Mouse (Mus musculus) heart, embryonic 10.5 days (tissue): Measurements from ENCODE around the gene Kcna2. TPM values are rescaled to one million over a fixed set of nuclear protein-coding genes. Genes with fewer than 3 reads are reported as not detected.

ENCODE experiments used
- DNase-seq: peaks from one replicate; pipeline ENCODE4 v3.0.0-alpha.2; 2017; ENCODE audit warnings: low spot score
- H3K27ac ChIP-seq: fragments of 300-500 bp; sonication (generic); 2 replicates; pipeline ENCODE4 v1.5.1; 2016; ENCODE audit warnings: mild to moderate bottlenecking
- H3K27me3 ChIP-seq: fragments of 300-500 bp; sonication (generic); 2 replicates; pipeline ENCODE4 v1.6.1; 2016; ENCODE audit warnings: mild to moderate bottlenecking; ENCODE audit not compliant: poor library complexity, insufficient read depth, severe bottlenecking
- H3K36me3 ChIP-seq: fragments of 300-500 bp; sonication (generic); 2 replicates; pipeline ENCODE4 v1.6.1; 2016; ENCODE audit warnings: mild to moderate bottlenecking, moderate library complexity
- H3K4me1 ChIP-seq: fragments of 300-500 bp; sonication (generic); 2 replicates; pipeline ENCODE4 v1.6.1; 2016; ENCODE audit warnings: mild to moderate bottlenecking
- H3K4me3 ChIP-seq: fragments of 300-500 bp; sonication (generic); 2 replicates; pipeline ENCODE4 v1.5.1; 2016; ENCODE audit warnings: mild to moderate bottlenecking, moderate library complexity
- H3K9me3 ChIP-seq: fragments of 300-500 bp; sonication (generic); 2 replicates; pipeline ENCODE4 v1.6.1; 2016; ENCODE audit warnings: mild to moderate bottlenecking, moderate library complexity
- whole genome bisulfite sequencing: fragments of 180-500 bp; shearing (Covaris S2); methylation state at CpG from one replicate; pipeline ENCODE4 v1.1.7; 2016; 5-methylcytosine and 5-hydroxymethylcytosine counted together
- polyA plus RNA-seq: library from polyadenylated mRNA; unstranded; fragments of >200 nt; fragmentation: Nextera tagmentation; extraction: Ambion mirVana; gene quantifications from 2 replicates; pipeline ENCODE4 v1.2.1, GENCODE M21; 2016

The Kcna2 gene
- polyA plus RNA-seq, 1 experiment from 2014 or later: not detected

DNA sequence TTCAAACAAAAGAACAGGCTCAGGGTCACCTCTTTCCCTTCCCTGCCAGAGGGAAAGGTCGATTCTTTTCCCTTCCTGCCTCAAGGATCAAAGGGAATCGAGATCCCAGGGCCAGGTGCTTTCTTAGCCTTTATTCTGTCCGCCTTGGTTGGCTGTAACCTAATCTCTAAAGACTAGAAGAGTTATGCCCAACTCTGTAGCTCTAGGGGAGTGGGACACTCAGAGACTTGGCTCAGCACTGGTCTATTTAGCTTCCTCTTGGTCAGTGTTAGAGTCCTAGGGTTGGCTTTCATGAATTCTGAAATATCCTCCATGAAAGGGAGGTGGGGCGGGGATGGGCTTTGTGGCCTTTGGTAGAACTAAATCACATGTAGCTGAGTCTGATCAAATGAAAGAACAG is 11.6 kb downstream of the Kcna2 start:
- DNase-seq: no peak
- WGBS: 49% methylated on average over 4 of the region's 4 CpGs
- no peaks in the 10 kb centered on the region for H3K27me3 ChIP-seq
- H3K4me3 ChIP-seq: no peak overlapping the region
- no peaks in the 10 kb centered on the region for H3K9me3 ChIP-seq
- no peaks in the 10 kb centered on the region for H3K4me1 ChIP-seq
- no peak overlapping the region for H3K27ac ChIP-seq
- H3K36me3 ChIP-seq: no peaks in the 10 kb centered on the region

DNA sequence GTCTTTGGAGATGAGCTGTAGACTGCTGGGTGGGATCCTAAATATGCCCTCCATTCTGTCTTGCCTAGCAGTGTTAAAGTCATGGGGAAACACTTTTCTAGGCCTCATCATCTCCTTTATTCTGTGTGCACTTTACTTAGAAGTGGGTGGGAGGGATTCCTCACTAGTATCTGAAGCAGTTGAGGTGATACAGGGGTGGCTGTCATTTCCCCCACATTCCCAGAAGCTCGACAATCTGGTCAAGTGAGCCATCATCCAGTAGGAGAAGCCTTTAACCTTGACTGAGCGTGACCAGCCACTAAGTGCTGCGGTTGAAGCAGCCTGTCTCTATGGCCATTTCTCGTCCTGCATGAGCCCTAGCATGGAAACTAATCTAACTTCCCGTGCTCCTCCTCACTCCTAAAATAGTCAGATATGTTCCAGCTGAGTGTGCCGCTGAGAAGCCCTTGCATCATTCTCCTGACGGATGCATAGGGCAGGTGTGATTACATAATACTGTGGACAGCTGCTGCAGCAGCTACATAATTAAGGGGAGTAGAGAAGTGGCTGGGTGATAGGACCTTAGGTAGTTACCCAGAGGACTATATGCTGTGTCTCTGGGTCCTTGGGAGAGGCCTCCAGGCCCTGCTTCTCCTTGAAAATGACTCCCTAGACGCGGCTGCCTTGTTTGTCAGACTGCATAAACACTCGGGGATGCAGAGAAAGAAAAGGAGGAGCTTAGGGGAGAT is 12.2 kb downstream of the Kcna2 start:
- Histone ChIP-seq H3K27me3 (no peaks in the 10 kb centered on the region), H3K27ac (no peak overlapping the region), H3K9me3 (no peaks in the 10 kb centered on the region), H3K36me3 (no peaks in the 10 kb centered on the region), H3K4me3 (no peak overlapping the region), H3K4me1 (no peaks in the 10 kb centered on the region)
- DNase-seq: no peak
- WGBS: 68% methylated on average over 10 of the region's 10 CpGs

DNA sequence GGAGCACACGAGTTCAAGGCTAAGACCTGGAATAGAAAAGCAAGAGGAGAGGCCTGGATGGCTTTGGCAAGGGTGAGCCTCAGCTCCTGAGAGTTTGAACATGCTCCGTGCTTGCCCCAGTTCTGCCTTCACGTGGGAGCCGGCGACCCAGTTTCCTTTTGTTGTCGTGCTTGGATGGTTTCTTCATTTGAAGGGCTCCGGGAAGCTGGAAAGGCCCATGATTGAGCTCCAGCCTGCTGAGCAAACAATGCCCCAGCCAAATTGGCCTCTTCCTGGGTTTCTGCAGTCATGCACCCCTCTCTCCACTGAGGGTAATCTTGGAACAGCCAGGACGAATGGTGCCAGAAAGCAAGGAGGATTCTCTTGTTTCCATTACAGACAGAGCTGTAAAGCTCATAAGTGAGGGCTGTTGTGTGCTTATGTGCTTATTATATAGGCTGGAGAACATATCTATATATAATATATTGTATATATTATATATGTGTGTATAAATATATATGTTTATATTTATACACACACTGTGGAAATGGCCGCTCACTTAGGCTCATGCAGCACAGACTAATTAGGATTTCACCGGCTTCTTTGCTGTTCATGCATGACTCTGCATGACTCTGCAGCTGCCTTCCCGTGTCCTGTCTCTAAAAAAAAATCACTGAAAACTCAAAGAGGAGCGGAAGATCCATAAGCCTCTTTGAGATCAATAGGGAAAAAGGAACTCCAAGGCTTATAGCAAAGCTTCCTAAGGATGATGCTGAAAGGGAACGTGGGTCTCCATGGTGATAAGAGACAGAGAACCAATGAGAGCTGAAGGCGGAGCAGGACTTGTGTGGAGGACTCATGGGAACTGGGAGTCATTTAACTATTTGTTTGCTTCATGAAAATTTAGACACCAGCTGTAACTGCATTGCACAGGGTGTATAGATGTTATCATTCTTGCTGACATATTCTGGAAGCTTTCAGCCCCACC is 13.1 kb downstream of the Kcna2 start:
- Histone ChIP-seq H3K27me3 (no peaks in the 10 kb centered on the region), H3K36me3 (no peaks in the 10 kb centered on the region), H3K27ac (no peak overlapping the region), H3K4me1 (no peaks in the 10 kb centered on the region), H3K9me3 (no peaks in the 10 kb centered on the region), H3K4me3 (no peak overlapping the region)
- DNase-seq: no peak
- WGBS: 67% methylated on average over 14 of the region's 14 CpGs

DNA sequence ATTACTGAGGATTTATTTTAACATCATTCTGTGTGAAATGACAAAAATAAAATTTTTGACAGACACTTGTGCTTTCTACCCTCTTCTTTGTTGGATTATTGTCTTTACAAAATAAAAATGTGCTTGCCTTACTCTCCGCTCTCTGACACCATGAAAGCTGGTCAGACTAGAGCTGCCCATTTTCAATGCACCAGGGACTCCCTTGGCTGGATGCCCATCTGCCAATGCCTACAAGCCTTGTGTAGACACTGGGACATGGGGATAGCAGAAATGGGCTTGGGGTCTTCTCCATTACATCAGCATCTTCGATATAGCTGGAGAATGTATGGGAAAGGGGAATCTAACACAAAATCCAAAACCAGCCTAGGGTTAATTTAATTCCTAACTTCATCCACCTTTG is 14.0 kb downstream of the Kcna2 start:
- Histone ChIP-seq H3K27ac (no peak overlapping the region), H3K4me3 (no peak overlapping the region), H3K4me1 (no peaks in the 10 kb centered on the region), H3K27me3 (no peaks in the 10 kb centered on the region), H3K36me3 (no peaks in the 10 kb centered on the region), H3K9me3 (no peaks in the 10 kb centered on the region)
- WGBS: 73% methylated on average over 2 of the region's 2 CpGs
- DNase-seq: no peak

DNA sequence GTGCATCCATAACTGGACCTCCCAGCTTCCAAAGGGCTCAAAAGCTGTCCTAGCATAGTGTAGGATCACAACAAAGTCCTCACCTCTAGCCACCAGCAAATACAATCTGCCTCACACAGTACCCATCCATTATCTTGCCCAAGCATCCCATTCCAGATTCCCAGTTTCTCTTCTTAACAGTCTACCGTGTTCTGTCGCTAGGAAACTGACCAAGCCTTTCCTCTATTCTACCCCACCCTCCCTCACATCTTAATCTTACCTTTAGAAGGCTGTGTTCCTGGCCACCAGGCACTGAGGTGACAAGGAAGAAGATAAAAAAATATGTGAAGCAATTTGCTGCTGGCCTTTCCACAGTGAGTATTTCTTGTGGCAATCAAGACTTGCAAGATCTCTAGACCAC is 14.8 kb downstream of the Kcna2 start:
- Histone ChIP-seq H3K9me3 (no peaks in the 10 kb centered on the region), H3K36me3 (no peaks in the 10 kb centered on the region), H3K4me1 (no peaks in the 10 kb centered on the region), H3K27ac (no peak overlapping the region), H3K4me3 (no peak overlapping the region), H3K27me3 (no peaks in the 10 kb centered on the region)
- WGBS: 67% methylated on average over 2 of the region's 2 CpGs
- no peak for DNase-seq

DNA sequence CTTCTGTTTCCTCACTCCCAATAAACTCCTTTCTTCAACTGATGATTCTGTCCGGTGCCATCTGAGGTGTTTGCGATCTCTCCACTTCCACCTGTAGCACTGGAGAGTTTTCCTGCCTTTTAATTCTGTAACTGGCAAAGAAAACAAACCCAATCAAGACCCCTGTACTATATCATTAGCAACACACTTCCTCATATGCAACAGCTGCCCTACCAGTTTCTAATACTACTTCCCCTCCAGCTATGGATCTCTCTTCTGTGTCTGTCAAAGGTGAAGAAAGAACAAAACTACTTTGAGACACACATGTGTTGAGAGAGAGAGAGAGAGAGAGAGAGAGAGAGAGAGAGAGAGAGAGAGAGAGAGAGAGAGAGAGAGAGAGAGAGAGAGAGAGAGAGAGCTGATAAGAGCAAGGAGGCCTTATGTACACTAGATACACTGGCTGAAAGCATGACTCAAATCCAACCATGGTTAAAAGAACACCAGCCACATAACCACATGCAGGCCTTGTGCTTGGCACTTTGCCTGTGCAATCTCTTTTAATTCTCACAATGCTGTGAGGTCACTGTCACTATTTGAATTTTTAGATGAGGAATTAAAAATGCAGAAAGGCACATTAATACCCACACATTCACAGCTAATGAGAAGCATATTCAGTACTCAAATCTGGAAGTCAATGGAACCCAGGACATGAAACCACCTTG is 19.1 kb downstream of the Kcna2 start:
- H3K4me1 ChIP-seq: no peaks in the 10 kb centered on the region
- 86% methylated on average over 2 of the region's 2 CpGs for WGBS
- no peak overlapping the region for H3K4me3 ChIP-seq
- H3K27me3 ChIP-seq: no peaks in the 10 kb centered on the region
- H3K27ac ChIP-seq: no peak overlapping the region
- no peak for DNase-seq
- no peaks in the 10 kb centered on the region for H3K36me3 ChIP-seq
- H3K9me3 ChIP-seq: no peaks in the 10 kb centered on the region

DNA sequence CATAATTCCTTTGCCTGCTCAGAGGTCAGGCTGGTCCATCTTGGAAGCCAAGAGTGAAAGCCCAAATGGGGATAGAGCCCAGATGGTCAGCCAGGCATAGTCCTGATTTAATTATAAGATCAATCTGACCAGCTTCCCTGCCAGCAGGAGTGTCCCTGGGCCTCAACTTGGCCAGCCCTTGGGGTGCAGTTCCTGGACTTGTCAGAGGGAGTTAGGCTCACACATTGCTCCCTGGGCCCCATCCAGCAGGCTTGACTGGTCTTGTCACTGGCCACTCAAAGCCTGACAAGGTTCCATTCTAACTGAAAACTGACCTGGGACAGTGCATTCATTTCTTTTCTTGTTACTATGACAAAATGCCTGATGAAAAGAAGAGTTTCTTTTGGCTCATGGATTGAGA is 21.4 kb downstream of the Kcna2 start:
- no peaks in the 10 kb centered on the region for H3K9me3 ChIP-seq
- H3K27me3 ChIP-seq: no peaks in the 10 kb centered on the region
- H3K4me3 ChIP-seq: no peak overlapping the region
- DNase-seq: no peak
- H3K27ac ChIP-seq: no peak overlapping the region
- no peaks in the 10 kb centered on the region for H3K4me1 ChIP-seq
- no peaks in the 10 kb centered on the region for H3K36me3 ChIP-seq

DNA sequence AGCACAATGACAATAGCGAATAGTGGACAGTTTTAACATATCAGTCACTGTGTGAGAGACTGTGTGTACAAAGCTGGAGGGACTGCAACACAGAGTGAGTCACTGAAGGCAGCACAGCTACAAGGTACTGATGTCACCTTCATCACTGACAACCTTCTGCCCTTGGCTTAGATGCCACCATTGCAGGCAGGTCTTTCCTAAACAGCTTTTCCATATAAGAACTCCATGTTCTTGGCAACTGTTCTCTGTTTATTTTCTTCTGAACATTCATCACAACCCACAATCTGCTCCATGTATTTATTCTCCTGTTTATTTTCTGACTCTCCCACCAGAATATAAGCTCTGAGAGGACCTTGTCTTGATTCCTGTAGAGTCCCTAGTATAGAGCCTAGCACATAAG is 26.7 kb downstream of the Kcna2 start:
- WGBS: 78% methylated on average over 1 of the region's 1 CpGs
- Histone ChIP-seq H3K9me3 (no peaks in the 10 kb centered on the region), H3K4me1 (peaks cover 4% of the 10 kb centered on the region; the same call in 1 of the 2 replicates), H3K4me3 (no peak overlapping the region), H3K36me3 (no peaks in the 10 kb centered on the region), H3K27ac (no peak overlapping the region), H3K27me3 (no peaks in the 10 kb centered on the region)
- DNase-seq: no peak

DNA sequence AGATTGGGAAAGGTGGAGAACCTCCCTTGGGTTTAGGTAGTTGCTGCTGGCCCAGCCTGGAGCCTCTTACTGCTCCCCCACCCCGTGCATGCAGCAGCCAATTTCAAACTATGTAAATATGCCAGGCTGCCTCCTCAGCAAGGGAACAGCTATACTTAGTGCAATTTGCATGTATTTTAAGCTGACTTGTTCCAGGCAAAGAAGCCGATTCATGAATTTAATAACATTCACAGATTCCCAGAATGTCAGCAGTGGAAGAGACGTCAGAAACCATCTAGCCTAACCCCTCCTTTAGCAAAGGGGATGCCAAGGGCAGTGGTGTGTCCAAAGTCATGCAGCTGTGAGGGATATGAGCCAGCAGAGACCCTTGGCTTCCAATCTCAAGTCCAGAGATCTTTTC is 27.5 kb downstream of the Kcna2 start:
- WGBS: 68% methylated on average over 3 of the region's 3 CpGs
- no peaks in the 10 kb centered on the region for H3K36me3 ChIP-seq
- H3K27ac ChIP-seq: no peak overlapping the region
- H3K27me3 ChIP-seq: no peaks in the 10 kb centered on the region
- H3K4me3 ChIP-seq: no peak overlapping the region
- H3K4me1 ChIP-seq: peaks cover 4% of the 10 kb centered on the region; the same call in 1 of the 2 replicates
- no peaks in the 10 kb centered on the region for H3K9me3 ChIP-seq
- no peak for DNase-seq

DNA sequence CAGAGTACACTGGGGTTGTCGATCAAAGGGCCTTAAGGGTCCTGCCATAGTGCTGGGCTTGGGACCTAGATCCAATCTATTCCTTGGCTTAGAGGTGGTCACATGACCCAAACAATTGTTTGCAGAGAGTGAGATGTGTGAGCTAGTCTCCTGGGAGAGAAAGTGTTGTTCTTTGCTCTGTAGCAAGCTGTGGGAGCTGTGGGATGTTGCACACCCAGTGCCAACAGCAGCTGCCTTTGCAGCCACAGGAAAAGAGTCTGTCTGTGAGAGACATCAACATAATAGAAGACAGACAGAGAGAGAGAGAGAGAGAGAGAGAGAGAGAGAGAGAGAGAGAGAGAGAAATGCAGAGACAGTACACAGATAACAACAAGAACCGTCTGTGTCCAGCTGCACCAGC is 28.3 kb downstream of the Kcna2 start:
- peaks cover 4% of the 10 kb centered on the region; the same call in 1 of the 2 replicates for H3K4me1 ChIP-seq
- WGBS: 58% methylated on average over 2 of the region's 2 CpGs
- H3K4me3 ChIP-seq: no peak overlapping the region
- no peaks in the 10 kb centered on the region for H3K36me3 ChIP-seq
- no peak overlapping the region for H3K27ac ChIP-seq
- no peaks in the 10 kb centered on the region for H3K9me3 ChIP-seq
- no peaks in the 10 kb centered on the region for H3K27me3 ChIP-seq
- no peak for DNase-seq

DNA sequence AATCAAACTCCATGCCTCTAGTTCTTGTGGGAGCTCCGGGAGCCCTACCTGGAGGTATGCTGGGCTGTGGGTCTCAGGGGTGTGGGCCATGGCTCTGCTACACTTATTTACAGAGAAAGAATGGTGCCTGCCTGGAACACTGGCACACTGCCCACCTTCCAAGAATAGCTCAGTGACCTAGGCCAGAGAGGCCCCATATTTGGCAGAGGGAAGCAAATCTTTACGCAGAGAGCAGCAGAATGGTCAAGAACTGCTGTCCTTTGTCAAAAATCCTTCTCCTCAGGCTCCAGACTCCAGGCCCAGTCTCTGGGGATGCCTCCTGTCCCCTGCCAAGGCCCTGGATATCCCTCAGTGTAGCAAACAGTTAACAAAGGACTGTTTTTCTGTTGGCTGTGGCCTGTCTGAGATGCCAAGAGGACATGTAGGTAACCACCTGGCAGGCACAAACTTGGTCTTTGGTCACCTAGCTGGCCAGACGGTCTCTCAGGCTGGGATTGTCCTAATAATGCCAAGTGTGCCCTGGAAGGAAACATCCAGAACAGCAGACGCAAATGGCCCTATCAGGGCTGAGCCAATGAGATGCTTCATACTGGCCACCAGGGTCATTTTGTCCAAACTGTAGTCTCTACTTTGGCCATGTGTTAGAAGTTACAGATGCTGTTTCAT is 29.8 kb downstream of the Kcna2 start:
- 65% methylated on average over 4 of the region's 4 CpGs for WGBS
- no peaks in the 10 kb centered on the region for H3K36me3 ChIP-seq
- DNase-seq: no peak
- H3K4me3 ChIP-seq: no peak overlapping the region
- H3K27ac ChIP-seq: no peak overlapping the region
- no peaks in the 10 kb centered on the region for H3K27me3 ChIP-seq
- peaks cover 4% of the 10 kb centered on the region; the same call in 1 of the 2 replicates for H3K4me1 ChIP-seq
- no peaks in the 10 kb centered on the region for H3K9me3 ChIP-seq

DNA sequence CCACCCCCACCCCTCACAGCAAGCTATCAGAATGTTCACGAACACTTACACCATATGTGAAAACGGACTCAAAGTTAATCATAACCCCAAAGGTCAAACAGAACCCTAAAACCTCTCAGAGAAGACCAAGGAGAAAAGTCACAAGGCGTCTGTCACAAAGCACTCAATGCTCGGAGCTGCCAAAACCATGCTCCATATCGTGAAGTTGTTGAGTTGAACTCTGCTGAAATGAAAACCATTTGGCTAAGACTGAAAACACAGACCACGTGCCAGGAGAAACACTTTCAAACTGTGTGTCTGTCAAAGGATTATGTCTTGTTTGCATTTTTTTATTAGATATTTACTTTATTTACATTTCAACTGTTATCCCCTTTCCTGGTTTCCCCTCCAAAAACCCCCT is 30.9 kb downstream of the Kcna2 start:
- DNase-seq: no peak
- Histone ChIP-seq H3K4me3 (no peak overlapping the region), H3K27me3 (no peaks in the 10 kb centered on the region), H3K36me3 (no peaks in the 10 kb centered on the region), H3K9me3 (no peaks in the 10 kb centered on the region), H3K4me1 (peaks cover 4% of the 10 kb centered on the region; the same call in 1 of the 2 replicates), H3K27ac (no peak overlapping the region)
- 76% methylated on average over 6 of the region's 6 CpGs for WGBS
